Mouse (Mus musculus): Measurements from ENCODE around the gene Mtch2. TPM values are rescaled to one million over a fixed set of nuclear protein-coding genes. Genes with fewer than 3 reads are reported as not detected.
"Not testable (repeated sequence)": the region's sequence is repeated elsewhere in the genome, so short reads cannot be mapped to it uniquely, and the experiment has no call there.

Gene Mtch2
- polyA plus RNA-seq (2012; rRNA removed) = 35.0 and 69.1 TPM in 2 replicates

DNA sequence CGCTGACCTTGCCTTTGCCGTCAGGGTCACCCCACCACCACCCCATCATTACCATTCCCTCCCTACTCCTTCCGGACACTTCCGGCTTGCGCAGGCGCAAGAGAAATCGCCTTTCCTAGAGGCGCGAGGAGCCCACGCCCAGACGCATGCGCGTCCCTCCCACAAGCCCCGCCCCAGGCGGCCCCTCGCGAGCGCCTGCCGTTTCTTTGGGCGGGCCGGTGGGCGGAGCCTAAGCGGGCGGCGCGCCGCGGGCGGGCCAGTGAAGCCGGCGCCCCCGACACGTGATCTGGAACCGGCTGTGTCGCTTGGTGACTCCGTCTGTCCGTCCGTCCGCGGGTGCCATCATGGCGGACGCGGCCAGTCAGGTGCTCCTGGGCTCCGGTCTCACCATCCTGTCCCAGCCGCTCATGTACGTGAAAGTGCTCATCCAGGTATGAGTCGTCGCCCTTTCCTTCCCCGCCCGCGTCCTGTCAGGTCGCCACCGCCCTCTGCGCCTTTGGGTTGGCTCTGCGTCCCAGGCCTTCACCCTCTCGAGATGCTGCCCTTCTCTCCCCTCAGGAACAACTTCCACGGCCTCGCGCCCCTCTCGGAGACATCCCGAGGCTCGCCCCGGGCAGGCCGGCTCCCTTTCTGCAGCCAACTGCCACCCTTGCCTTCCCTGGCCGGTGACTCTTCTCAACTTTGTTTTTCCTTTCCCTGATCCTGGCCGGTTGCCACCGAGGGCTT, at the start of gene Mtch2:
Gene Mtch2, plus strand, starts transcription at position 201 of the 726 bp plus-strand sequence.
- TF ChIP-seq POLR2A (IDR thresholded peaks at IDR 0.05; ENCODE audit: borderline replicate concordance, extremely low read depth, low read depth, low read length) = peak; percentile 99
- TF ChIP-seq CTCF (IDR thresholded peaks at IDR 0.05; ENCODE audit: insufficient read depth, low read length) = no peak
- Histone ChIP-seq H3K4me1 (ENCODE audit: control insufficient read depth, insufficient read depth, low read length) (peaks cover 4% of the 10 kb centered on the region; the same call in 1 of the 2 replicates), H3K4me3 (replicated peaks; ENCODE audit: extremely low read depth, low read depth, low read length) (peak within 1 kb of the TSS; percentile 75)
- under 1% methylated on average over 67 of the region's 67 CpGs for WGBS
- DNase-seq = peak; percentile 98

- Histone ChIP-seq H3K4me3 (replicated peaks; ENCODE audit: extremely low read depth, low read depth, low read length) (no peak overlapping the region), H3K4me1 (ENCODE audit: control insufficient read depth, insufficient read depth, low read length) (no peaks in the 10 kb centered on the region)
- TF ChIP-seq CTCF (IDR thresholded peaks at IDR 0.05; ENCODE audit: insufficient read depth, low read length) = no peak
- no peak for DNase-seq
- 72% methylated on average over 6 of the region's 6 CpGs for WGBS
Observed at GRCm38 (mm10) chr2:90808241-90809126, 38.5 kb upstream of the Mtch2 start.

GRCm38 (mm10) chr2:90810751-90811150, 36.2 kb upstream of the Mtch2 start:
- TF ChIP-seq POLR2A (IDR thresholded peaks at IDR 0.05; ENCODE audit: borderline replicate concordance, extremely low read depth, low read depth, low read length) = no peak
- no peak for TF ChIP-seq CTCF (IDR thresholded peaks at IDR 0.05; ENCODE audit: insufficient read depth, low read length)
- Histone ChIP-seq H3K4me3 (replicated peaks; ENCODE audit: extremely low read depth, low read depth, low read length) (no peak overlapping the region), H3K4me1 (ENCODE audit: control insufficient read depth, insufficient read depth, low read length) (no peaks in the 10 kb centered on the region)
- DNase-seq = no peak
- 71% methylated on average over 8 of the region's 8 CpGs for WGBS

DNA sequence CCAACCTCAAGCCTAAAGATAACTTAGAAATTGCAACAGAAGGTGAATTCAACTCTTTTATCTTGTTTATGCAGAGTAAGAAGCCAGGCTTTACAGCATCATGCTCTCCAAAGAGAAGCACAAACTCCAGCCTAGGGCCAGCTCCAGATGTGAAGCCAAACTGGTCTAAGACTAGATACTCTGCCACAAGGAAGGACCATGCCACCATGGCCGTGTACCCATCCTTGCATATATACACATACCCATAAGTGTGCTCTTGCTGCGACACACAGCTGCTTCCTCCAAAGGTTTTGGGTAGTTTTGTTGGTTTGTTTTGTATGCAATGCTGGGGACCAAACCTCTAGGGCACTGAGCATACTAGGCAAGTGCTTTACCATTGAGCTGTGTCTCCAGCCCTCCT, 31.7 kb upstream of the Mtch2 start:
- DNase-seq = no peak
- 76% methylated on average over 2 of the region's 2 CpGs for WGBS

GRCm38 (mm10) chr2:90816144-90816543, 30.8 kb upstream of the Mtch2 start:
- no peaks in the 10 kb centered on the region for H3K4me1 ChIP-seq (ENCODE audit: control insufficient read depth, insufficient read depth, low read length)
- no peak for DNase-seq
- H3K4me3 ChIP-seq (replicated peaks; ENCODE audit: extremely low read depth, low read depth, low read length) = no peak overlapping the region
- TF ChIP-seq POLR2A (IDR thresholded peaks at IDR 0.05; ENCODE audit: borderline replicate concordance, extremely low read depth, low read depth, low read length) = no peak
- TF ChIP-seq CTCF (IDR thresholded peaks at IDR 0.05; ENCODE audit: insufficient read depth, low read length) = no peak
- WGBS = 74% methylated on average over 4 of the region's 4 CpGs

More for the DNA sequence above, 31.7 kb upstream of the Mtch2 start:
- no peak for TF ChIP-seq CTCF (IDR thresholded peaks at IDR 0.05; ENCODE audit: insufficient read depth, low read length)
- no peak for TF ChIP-seq POLR2A (IDR thresholded peaks at IDR 0.05; ENCODE audit: borderline replicate concordance, extremely low read depth, low read depth, low read length)
- Histone ChIP-seq H3K4me3 (replicated peaks; ENCODE audit: extremely low read depth, low read depth, low read length) (no peak overlapping the region), H3K4me1 (ENCODE audit: control insufficient read depth, insufficient read depth, low read length) (no peaks in the 10 kb centered on the region)

DNA sequence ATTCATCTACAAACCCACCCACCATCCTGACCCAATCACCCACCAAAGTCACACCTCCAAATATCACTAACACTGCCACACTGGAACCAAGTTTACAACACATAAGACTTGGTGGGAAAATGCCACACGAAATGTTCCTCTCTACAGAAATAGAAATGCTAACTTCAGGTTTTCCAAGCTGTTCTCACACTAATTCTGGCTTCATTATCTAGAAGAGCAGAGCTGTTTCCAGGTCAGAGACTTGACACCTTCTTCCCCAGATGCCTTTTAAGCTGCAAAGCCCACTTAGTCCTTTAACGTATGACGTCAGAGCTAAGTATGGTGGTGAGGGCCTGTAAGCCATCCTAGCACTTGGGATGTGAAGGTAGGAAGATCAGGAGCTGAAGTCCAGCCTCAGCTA, 28.2 kb upstream of the Mtch2 start:
- no peak for DNase-seq
- H3K4me1 ChIP-seq (ENCODE audit: control insufficient read depth, insufficient read depth, low read length) = no peaks in the 10 kb centered on the region
- H3K4me3 ChIP-seq (replicated peaks; ENCODE audit: extremely low read depth, low read depth, low read length) = no peak overlapping the region
- TF ChIP-seq POLR2A (IDR thresholded peaks at IDR 0.05; ENCODE audit: borderline replicate concordance, extremely low read depth, low read depth, low read length) (no peak), CTCF (IDR thresholded peaks at IDR 0.05; ENCODE audit: insufficient read depth, low read length) (no peak)
- WGBS = 88% methylated on average over 3 of the region's 3 CpGs

DNA sequence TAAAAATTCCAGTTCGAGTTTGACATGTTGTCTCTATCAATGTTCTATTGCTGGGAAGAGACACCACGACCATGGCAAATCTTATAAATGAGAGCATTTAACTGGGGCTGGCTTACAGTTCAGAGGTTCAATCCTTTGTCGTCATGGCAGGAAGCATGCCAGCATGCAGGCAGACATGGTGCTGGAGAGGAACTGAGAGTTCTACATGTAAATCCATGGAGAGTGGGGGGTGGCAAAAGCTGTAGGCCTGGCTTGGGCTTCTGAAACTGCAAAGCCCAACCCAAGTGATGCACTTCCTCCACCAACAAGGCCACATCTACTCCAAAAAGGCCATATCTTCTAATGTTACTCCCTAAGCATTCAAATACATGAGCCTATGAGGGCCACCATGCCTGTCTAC, 26.1 kb upstream of the Mtch2 start:
- Histone ChIP-seq H3K4me3 (replicated peaks; ENCODE audit: extremely low read depth, low read depth, low read length) (no peak overlapping the region), H3K4me1 (ENCODE audit: control insufficient read depth, insufficient read depth, low read length) (no peaks in the 10 kb centered on the region)
- no peak for DNase-seq
- 73% methylated on average over 3 of the region's 3 CpGs for WGBS
- TF ChIP-seq POLR2A (IDR thresholded peaks at IDR 0.05; ENCODE audit: borderline replicate concordance, extremely low read depth, low read depth, low read length) (no peak), CTCF (IDR thresholded peaks at IDR 0.05; ENCODE audit: insufficient read depth, low read length) (no peak)

- 89% methylated on average over 2 of the region's 2 CpGs for WGBS
- Histone ChIP-seq H3K4me3 (replicated peaks; ENCODE audit: extremely low read depth, low read depth, low read length) (no peak overlapping the region), H3K4me1 (ENCODE audit: control insufficient read depth, insufficient read depth, low read length) (no peaks in the 10 kb centered on the region)
- TF ChIP-seq POLR2A (IDR thresholded peaks at IDR 0.05; ENCODE audit: borderline replicate concordance, extremely low read depth, low read depth, low read length) (no peak), CTCF (IDR thresholded peaks at IDR 0.05; ENCODE audit: insufficient read depth, low read length) (no peak)
- DNase-seq = no peak
Observed at GRCm38 (mm10) chr2:90822978-90823377, 24.0 kb upstream of the Mtch2 start.

DNA sequence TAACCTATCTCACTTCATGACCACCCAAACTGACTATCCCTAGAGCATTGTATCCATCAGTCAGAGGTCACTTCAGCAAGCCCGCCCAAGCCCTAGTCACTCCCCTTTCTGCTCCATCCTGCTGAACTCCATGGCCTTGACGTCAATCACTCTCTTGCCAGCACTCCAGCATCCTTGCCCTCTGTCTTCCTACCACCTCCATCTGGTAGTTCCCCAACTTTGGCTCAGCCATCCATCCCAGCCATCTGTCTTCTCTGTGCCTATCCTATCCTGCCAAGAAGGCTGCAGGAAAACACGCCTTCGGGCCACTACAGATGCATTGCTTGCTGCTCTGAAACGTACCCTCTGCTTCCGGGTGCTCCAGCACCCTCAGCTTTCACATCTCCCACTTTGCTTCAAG, 23.2 kb upstream of the Mtch2 start:
- no peak for DNase-seq
- Histone ChIP-seq H3K4me1 (ENCODE audit: control insufficient read depth, insufficient read depth, low read length) (no peaks in the 10 kb centered on the region), H3K4me3 (replicated peaks; ENCODE audit: extremely low read depth, low read depth, low read length) (no peak overlapping the region)
- WGBS = 87% methylated on average over 6 of the region's 6 CpGs
- TF ChIP-seq CTCF (IDR thresholded peaks at IDR 0.05; ENCODE audit: insufficient read depth, low read length) = no peak
- no peak for TF ChIP-seq POLR2A (IDR thresholded peaks at IDR 0.05; ENCODE audit: borderline replicate concordance, extremely low read depth, low read depth, low read length)

GRCm38 (mm10) chr2:90824528-90824927, 22.4 kb upstream of the Mtch2 start:
- H3K4me3 ChIP-seq (replicated peaks; ENCODE audit: extremely low read depth, low read depth, low read length); H3K4me1 ChIP-seq (ENCODE audit: control insufficient read depth, insufficient read depth, low read length); DNase-seq: not testable (repeated sequence)
- WGBS = 67% methylated on average over 10 of the region's 10 CpGs
